Mouse (Mus musculus) frontal cortex, postnatal 10 days (tissue): ENCODE measurements around the gene Cyp8b1.

Source experiments
- DNase-seq, 2 experiments: peaks; one replicate each; pipeline ENCODE4 v3.0.0; 2022; ENCODE audit warnings: low spot score in 2 of 2, mixed read lengths in 1 of 2

Cyp8b1 gene

GRCm38 (mm10) chr9:121891301-121891700 is 24.8 kb downstream of the Cyp8b1 start:
- no peak for DNase-seq

GRCm38 (mm10) chr9:121890441-121890941 is 25.6 kb downstream of the Cyp8b1 start:
- DNase-seq: no peak

DNA sequence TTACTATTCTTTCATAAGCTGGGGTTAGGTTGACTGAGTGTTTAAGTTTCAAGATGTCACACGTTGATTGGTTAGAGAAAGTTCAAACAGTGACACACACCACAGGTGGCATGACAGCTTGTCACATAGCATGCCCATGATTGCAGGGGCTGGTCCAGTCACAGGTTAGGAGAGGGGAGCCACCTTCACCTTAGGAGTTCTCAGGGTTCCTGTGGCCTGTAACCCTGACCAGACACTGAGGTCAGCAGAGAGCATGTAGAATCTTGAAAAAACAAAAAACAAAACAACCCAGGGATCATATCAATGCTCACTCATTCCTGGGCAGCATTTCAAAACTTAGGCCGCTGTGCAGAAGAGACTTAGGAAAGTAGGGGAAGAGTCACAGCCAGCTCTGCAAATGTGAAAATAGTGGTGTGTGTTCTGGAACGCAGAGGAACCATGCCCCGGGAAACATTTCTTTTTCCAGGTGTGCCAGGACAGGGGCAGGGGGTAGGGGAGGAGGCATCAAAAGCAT is 26.1 kb downstream of the Cyp8b1 start:
- DNase-seq: no peak

DNA sequence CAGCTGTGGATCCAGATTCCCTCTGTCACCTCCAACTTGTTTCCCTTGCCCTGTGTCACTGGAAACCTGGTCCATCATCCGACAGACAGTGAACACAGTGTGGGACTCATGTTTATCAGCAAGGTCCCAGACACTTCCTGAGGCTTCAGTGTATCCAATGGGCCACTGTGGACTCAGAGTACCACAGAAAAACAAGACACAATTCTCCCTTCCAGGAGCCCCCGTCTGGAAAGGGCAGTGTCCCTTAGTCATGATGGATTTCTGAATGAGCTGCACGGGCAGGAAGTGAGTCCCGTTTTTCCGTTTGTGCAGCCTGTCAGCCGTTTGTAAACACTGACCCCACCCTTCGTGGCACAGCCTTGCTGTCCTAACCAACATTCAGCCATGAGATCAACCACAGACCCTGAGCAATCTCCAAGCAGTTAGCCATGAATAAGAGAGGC is 34.1 kb downstream of the Cyp8b1 start:
- DNase-seq: no peak

DNA sequence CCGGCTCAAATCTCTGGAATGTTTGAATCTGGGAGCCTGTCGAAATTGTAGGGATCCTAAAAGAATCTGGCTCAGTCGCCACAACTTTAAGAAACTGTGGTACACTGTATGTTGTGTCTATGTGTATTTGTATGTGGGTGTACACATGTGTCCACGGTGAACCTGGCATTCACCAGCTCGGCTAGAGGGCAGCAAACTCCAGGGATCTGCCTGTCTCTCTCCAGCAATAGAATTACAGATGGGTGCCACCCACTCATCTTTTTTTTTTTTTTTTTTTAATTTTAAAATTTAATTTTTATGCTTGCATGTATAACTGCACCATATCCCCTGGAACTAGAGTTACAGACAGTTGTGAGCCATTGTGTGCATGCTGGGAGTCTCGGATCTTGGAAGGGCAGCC is 34.8 kb downstream of the Cyp8b1 start:
- peak in 1 of 2 experiments; percentile 44 for DNase-seq

DNA sequence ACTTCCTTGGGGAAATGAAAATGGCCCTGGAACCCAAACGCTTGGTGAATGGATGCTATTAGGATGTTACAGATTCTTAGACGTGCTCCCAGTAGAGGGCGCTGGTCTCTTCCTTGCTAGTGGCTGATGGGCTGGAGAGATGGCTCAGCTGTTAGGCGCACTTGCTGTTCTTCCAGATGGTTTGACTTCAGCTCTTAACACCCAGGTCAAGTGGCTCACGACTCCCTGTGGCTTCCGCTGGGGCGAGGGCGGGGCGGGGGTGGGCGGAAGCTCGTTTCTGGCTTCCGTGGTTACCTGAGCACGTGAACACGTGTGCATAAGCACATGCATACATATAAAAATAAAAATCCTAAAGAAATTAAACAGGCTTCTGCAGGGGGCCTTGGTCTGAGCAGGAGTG is 35.3 kb downstream of the Cyp8b1 start:
- peak; percentile 45 to 61 for DNase-seq

DNA sequence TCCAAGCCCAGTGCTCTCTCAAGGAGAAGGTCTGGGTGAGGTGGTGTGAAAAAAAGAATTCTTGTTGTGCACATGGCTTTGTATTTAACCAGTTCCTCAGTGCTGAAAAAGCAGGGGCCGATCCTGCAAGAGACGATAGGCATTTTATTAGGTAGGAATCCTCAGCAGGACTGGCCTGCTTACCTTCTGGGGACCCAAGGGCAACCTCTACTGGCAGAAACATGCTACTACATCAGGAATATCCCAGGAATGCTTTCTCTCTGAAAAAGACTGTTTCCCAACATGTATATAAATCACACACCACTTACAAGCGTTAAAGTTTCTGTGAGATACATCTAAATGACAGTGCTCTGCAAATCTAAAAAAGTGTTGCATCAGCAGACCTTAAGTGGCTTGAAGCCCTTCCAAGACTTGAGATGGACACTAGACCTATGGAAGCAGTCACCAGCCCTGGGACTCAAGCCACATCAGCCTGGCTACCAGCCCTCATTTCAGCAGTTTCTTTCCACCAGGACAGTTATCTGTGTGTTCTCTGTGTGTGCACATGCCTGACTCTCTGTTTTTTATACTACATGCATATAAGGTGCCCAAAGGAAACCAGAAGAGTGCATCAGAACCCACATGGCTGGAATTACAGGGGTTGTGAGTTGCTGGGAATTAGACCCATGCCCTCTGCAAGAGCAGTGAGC is 38.9 kb downstream of the Cyp8b1 start:
- DNase-seq: peak in 1 of 2 experiments; percentile 43

DNA sequence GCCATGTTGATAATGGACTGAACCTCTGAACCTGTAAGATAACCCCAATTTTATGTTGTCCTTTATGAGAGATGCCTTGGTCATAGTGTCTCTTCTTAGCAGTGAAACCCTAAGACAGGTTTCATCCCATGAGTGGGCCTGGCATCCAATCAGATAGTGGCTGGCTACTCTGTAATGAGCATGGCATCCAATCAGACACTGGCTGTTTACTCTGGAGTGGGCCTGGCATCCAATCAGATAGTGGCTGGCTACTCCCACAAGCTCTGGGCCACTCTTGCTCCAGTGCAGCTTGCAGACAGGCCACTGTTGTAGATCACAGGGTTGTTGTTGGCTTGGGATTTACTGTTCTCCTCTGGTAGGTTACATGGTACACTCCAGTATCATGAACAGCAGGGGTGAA is 42.5 kb downstream of the Cyp8b1 start:
- DNase-seq: no peak

DNA sequence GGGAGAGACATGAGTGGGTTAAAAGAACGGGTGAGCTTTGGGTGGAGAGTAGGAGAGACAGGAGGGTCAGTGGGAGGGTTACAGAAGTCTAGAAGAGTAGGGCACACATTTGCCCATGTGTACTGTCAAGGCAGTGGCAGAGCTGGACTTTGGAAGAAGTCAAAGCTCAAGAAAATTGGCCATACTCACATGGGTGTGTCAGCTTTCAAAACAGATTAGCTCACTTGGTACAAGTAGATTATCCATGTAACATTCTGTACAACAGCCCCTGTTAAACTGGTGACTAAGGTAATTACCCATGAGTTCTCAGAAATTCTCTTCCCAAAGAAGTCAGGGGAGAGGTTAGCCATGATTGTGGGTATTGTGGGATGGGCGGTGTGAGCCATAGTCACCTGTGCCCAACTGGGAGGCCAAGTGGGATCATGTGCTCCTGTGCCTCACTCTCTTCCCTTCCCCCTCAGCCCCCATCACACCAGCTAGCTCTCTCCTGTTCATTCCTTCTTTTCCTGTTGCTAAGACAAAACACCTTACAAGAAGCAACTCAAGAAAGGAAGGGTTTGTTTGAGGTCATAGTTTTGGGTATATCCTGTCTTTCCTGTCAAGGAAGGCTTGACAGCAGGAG is 43.9 kb downstream of the Cyp8b1 start:
- no peak for DNase-seq

GRCm38 (mm10) chr9:121869973-121870515 is 46.1 kb downstream of the Cyp8b1 start:
- no peak for DNase-seq

DNA sequence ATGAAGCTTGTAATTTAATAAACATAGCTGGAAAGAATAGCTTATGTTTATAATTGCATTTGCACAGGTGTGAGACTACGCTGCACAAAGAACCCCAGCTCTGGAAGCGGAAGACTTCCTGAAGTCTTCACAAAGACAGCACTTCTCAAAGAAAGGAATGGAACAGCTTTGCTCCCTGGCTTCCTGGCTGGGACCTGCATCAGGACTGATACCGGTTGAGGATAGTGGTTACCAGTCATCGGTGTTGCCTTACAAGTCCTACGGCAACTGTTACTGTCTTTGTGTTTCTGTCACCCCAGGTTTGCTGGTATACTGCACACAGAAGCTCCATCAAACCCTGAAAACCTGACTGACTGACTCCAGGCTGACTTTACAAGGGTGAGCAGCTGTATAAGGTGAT is 46.7 kb downstream of the Cyp8b1 start:
- no peak for DNase-seq

GRCm38 (mm10) chr9:121868236-121868635 is 47.9 kb downstream of the Cyp8b1 start:
- DNase-seq: no peak

- DNase-seq: no peak
Observed at GRCm38 (mm10) chr9:121867632-121868031, 48.5 kb downstream of the Cyp8b1 start.

DNA sequence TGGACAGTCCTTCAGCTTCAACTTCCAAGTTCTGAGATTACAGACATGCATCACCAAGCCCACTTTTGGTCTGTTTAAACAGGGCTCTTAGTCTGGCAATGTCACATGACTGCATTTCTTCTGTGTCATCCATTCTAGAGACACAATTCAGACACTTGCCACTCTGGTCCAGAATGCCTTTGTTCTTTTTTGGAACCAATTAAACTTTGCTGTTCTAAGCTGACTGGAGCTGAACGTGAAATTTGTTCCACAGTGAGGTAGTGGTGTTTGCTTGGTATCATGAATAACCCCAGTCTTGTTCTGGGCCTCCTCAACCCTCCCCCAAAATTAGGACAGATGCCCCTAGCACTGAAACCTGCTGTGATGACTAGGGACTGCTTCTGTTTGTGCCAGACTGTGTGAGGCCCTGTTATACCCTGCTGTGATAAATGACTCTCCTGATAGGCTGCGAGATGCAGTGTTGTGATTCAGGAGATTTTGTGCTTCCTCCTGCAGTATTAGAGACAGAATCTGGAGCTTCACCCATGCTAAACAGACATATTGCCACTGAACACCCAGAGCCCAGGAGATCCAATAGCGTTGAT is 50.6 kb downstream of the Cyp8b1 start:
- no peak for DNase-seq

GRCm38 (mm10) chr9:121864837-121865236 is 51.3 kb downstream of the Cyp8b1 start:
- no peak for DNase-seq
